Mouse (Mus musculus): ENCODE measurements around the gene Cd27. TPM values are rescaled to one million over a fixed set of nuclear protein-coding genes. Genes with fewer than 3 reads are reported as not detected.
A peak's percentile ranks its signal among the peaks of the same experiment; 100 is the strongest.
"Not testable (repeated sequence)": the region's sequence is repeated elsewhere in the genome, so short reads cannot be mapped to it uniquely, and the experiment has no call there.

Cd27 gene
- not detected for total RNA-seq (2021)
- long read RNA-seq, experiment 1, partial matches to known transcripts: 0 of 3 reads
- long read RNA-seq, experiment 1, other reads (novel, unspliced or antisense): 3 of 3 reads
- long read RNA-seq, experiment 2, partial matches to known transcripts: 0 of 1 reads
- long read RNA-seq, experiment 2, other reads (novel, unspliced or antisense): 1 of 1 reads

- no peak for DNase-seq (ENCODE audit: low spot score in 2 of 2)
Measured at GRCm38 (mm10) chr6:125236782-125237181, at the start of gene Cd27. Cd27 (minus strand) TSS chr6:125237010.

GRCm38 (mm10) chr6:125285890-125286289 lies 49.1 kb upstream of the Cd27 start, which contains the start of gene Tuba3a:
Tuba3a (minus strand) TSS chr6:125286042.
- DNase-seq (ENCODE audit: low spot score in 2 of 2): no peak

GRCm38 (mm10) chr6:125284751-125285150 lies 47.9 kb upstream of the Cd27 start:
- DNase-seq (ENCODE audit: low spot score in 2 of 2): no peak

GRCm38 (mm10) chr6:125284250-125284649 lies 47.4 kb upstream of the Cd27 start:
- no peak for DNase-seq (ENCODE audit: low spot score in 2 of 2)

- not testable (repeated sequence) for DNase-seq (ENCODE audit: low spot score in 2 of 2)
Measured at GRCm38 (mm10) chr6:125282721-125283120, 45.9 kb upstream of the Cd27 start.

GRCm38 (mm10) chr6:125279729-125280128 lies 42.9 kb upstream of the Cd27 start:
- no peak for DNase-seq (ENCODE audit: low spot score in 2 of 2)

- DNase-seq (ENCODE audit: low spot score in 2 of 2): peak in 1 of 2 experiments; percentile 22
Measured at GRCm38 (mm10) chr6:125274841-125275563, 38.2 kb upstream of the Cd27 start.

- no peak for DNase-seq (ENCODE audit: low spot score in 2 of 2)
Measured at GRCm38 (mm10) chr6:125272228-125272785, 35.5 kb upstream of the Cd27 start.

GRCm38 (mm10) chr6:125271455-125272227 lies 34.8 kb upstream of the Cd27 start:
- peak; percentile 92 to 96 for DNase-seq (ENCODE audit: low spot score in 2 of 2)

GRCm38 (mm10) chr6:125268799-125269198 lies 32.0 kb upstream of the Cd27 start:
- no peak for DNase-seq (ENCODE audit: low spot score in 2 of 2)

- no peak for DNase-seq (ENCODE audit: low spot score in 2 of 2)
Measured at GRCm38 (mm10) chr6:125267469-125267868, 30.7 kb upstream of the Cd27 start.

- DNase-seq (ENCODE audit: low spot score in 2 of 2): not testable (repeated sequence)
Measured at GRCm38 (mm10) chr6:125266600-125266999, 29.8 kb upstream of the Cd27 start.

GRCm38 (mm10) chr6:125266091-125266490 lies 29.3 kb upstream of the Cd27 start:
- DNase-seq (ENCODE audit: low spot score in 2 of 2): no peak

- peak; percentile 17 to 53 for DNase-seq (ENCODE audit: low spot score in 2 of 2)
Measured at GRCm38 (mm10) chr6:125265239-125265638, 28.4 kb upstream of the Cd27 start.

- DNase-seq (ENCODE audit: low spot score in 2 of 2): no peak
Measured at GRCm38 (mm10) chr6:125264219-125264618, 27.4 kb upstream of the Cd27 start.

GRCm38 (mm10) chr6:125260006-125260555 lies 23.3 kb upstream of the Cd27 start:
- no peak for DNase-seq (ENCODE audit: low spot score in 2 of 2)

- no peak for DNase-seq (ENCODE audit: low spot score in 2 of 2)
Measured at GRCm38 (mm10) chr6:125256222-125256966, 19.6 kb upstream of the Cd27 start.

- DNase-seq (ENCODE audit: low spot score in 2 of 2): no peak
Measured at GRCm38 (mm10) chr6:125255516-125256044, 18.8 kb upstream of the Cd27 start.

GRCm38 (mm10) chr6:125253863-125254715 lies 17.3 kb upstream of the Cd27 start:
- DNase-seq (ENCODE audit: low spot score in 2 of 2): no peak

All from left cerebral cortex, adult 18-20 months (tissue).